Mouse (Mus musculus): Measurements from ENCODE around the gene Fkbp9. TPM values are rescaled to one million over a fixed set of nuclear protein-coding genes. Genes with fewer than 3 reads are reported as not detected.
A peak's percentile ranks its signal among the peaks of the same experiment; 100 is the strongest.

The Fkbp9 gene
- 10 to 100 TPM; 88.2 to 88.8 TPM for total RNA-seq (2021)

DNA sequence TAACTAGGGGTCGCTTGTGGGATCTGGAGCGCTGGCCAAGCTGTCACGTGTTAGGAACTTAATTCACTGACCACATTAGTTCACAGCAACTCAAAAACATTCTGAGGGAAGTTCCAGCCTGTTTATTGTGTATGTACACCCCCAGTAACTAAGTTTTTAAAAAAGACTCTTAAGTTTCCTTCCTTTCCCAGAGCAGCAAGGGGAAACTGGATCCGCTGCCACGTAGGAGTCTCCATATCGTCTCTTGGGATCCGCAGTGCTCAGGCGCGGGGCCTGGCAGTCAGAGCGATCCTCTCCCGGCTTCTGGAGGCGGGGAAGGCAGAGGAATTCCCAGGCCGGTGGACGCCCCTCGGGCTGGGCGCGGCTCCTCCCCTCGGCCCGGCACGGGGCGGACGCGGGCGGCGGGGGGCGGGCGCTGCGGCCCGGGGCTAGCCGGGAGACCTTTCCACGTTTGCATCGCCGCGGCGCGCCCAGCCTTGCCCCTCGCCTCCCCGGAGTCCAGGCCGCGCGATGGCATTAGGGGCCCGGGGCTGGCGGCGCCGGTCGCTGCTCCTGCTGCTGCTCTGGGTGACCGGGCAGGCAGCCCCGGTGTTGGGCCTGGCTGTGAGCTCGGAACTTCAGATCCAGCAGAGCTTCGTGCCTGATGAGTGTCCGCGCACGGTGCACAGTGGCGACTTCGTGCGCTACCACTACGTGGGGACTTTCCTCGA, at the start of gene Fkbp9:
TSS of gene Fkbp9 (plus strand) at position 363 of the 710 bp plus-strand sequence.
- intact Hi-C loops (cut with DNase I), result loop anchor here (1.0 to 5.0 kb wide), 2 partner anchors 34 to 90 kb away; partner anchors contain the start of genes Nt5c3 and Vmn1r4
- DNase-seq, result peak; percentile 86 to 89

DNA sequence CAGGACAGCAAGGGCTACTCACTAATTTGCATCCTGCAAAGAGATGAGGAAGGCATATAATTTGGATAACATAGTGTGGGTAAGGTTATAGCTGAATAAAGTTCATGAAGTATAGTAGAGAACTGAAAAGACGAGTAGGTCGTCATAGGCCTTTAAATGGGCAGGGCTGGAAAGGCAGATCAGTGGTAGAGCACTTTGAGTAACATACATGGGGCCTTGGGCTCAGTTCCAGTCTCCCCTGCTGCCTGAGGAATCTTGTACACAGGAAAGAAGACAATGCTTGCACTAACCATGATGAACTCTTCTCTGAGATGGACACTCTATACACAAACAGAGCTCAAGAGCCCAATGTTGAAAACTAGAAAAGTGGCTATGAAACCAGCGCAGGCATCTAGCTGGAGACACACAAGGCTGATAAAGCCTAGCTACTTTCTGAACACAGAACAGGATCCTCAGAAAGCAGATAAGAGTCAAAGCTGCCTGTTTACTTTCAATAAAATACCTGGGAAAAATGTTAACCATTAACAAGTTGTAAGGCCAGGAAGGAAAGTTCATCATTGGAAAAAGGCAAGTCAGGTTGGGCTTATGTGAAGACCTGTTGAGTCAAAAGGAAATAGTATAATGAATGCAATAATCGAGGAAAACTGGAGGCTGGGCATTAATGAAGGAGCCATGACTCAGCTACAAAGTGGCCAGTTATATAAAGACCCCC, 48.1 kb upstream of the Fkbp9 start:
- DNase-seq, result no peak
- intact Hi-C loops (cut with DNase I), result no loop called here

DNA sequence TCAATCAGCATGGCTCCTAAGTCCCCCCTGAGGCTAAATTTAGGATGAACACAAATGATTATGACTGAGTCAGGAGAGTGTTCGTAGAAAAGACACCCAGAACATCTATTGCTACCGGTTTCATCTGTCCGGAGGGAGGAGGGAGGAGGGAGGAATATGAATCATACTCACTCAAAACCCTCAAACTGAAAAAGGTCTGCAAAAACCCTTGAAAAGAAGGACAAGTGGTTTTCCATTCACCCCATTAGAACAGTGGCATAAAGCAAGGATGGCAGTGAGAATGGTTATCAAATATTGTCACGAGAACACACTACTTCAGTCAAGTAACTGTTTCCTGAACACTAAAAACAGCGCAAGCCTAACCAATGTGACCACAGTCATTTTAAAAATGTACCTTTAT, 46.8 kb upstream of the Fkbp9 start:
- no peak for DNase-seq
- intact Hi-C loops (cut with DNase I), result no loop called here

DNA sequence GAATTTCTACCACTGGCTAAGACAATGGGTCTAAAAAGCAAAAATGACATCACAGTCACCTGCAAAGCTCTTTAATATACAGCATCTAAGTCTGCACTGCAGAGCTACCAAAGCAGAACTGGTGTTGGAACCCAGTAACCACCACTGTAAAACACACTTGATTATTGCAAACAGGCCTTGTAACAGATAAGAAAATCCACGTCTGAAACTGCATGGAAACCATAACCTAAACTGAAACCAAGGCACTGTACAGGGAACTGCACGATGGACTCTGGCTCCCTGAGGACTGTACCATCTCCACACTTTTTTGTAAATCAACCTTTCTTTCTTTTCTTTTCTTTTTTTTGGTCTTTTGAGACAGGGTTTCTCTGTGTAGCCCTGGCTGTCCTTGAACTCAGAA, 44.2 kb upstream of the Fkbp9 start:
- DNase-seq, result no peak
- intact Hi-C loops (cut with DNase I), result no loop called here

DNA sequence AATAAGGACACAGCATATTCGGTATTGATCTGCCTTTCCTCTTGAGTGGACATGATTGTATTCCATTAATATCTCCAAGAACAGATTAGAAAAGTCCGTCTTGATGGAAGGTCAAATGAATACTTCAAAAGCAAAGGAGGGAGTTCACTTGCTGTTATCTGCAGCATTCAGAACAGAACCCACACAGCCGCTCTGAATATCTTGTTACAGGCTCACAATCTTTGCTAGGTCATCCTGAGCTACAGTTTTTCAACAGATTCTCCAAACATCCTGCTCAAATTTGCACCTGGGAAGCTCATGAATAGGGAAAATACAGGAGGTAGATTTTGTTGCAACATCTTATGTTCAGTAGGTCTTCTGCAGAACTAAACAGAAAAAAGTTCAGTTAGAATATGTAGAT, 42.5 kb upstream of the Fkbp9 start:
- intact Hi-C loops (cut with DNase I), result no loop called here
- no peak for DNase-seq

DNA sequence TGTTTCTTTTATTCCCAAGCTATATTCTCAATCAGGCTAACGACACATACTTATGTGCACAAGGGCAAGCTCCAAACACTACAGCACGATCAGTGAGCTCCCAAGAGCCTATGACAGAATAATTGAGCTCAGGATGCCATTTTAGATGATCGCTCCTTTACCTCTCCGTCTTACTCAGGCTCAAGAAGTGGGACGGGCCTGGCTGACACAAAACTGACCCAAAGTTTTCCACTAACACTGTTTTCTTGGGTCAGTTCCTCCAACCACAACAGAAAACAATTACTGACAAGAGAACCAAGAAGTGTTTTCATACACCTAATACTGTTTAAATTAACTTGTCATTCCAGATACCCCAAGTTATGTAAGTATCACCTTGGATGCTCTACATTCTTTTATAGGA, 37.0 kb upstream of the Fkbp9 start:
- DNase-seq, result no peak
- intact Hi-C loops (cut with DNase I), result loop anchor here (10.0 kb wide), 1 partner anchor 910 kb away; the partner anchor contains the start of gene Lancl2

DNA sequence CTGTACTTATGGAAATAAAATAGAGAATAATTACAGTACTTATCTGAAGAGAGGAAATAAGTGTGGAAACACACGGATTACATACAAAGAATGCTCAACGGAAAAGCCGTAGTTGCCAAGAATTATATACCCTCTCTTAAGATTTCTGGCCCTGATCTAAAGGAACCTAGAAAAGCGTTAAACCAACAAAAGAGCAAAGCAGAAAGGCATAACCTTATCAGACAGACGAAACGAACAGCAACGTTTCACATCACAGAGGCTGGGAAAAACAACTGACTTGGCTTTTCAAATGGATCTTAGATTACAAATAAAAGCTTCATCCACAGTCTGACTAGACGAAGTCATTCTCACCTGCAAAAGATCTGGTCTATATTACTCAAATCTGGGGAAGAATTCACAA, 35.6 kb upstream of the Fkbp9 start:
- intact Hi-C loops (cut with DNase I), result loop anchor here (2.0 to 10.0 kb wide), 2 partner anchors 81 to 909 kb away; partner anchors contain the start of genes Avl9 and Lancl2
- DNase-seq, result no peak

DNA sequence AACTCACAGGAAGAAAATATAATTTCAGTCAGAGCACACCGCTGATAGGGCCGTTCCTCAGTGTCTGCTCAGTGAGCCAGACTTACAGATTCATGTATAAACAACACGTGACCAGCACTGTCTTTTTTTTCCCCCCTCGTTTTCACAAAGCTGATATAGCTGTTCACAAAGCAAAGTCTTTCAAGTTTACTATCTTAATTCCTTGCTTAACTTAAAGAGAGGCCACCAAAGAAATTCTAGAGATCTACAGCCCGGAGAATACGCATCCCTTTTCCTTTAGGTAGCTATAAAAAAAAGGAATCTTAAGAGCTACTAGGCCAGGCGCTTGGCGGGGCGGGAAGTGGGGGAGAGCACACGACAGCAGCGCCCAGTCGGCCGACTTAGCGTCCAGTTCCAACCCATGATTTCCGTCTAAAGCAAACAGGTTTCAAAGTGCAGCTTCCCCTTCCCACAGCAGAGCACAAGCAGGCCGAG, 35.2 kb upstream of the Fkbp9 start:
- intact Hi-C loops (cut with DNase I), result loop anchor here (2.0 to 10.0 kb wide), 2 partner anchors 82 to 908 kb away; partner anchors contain the start of genes Avl9 and Lancl2
- DNase-seq, result no peak

DNA sequence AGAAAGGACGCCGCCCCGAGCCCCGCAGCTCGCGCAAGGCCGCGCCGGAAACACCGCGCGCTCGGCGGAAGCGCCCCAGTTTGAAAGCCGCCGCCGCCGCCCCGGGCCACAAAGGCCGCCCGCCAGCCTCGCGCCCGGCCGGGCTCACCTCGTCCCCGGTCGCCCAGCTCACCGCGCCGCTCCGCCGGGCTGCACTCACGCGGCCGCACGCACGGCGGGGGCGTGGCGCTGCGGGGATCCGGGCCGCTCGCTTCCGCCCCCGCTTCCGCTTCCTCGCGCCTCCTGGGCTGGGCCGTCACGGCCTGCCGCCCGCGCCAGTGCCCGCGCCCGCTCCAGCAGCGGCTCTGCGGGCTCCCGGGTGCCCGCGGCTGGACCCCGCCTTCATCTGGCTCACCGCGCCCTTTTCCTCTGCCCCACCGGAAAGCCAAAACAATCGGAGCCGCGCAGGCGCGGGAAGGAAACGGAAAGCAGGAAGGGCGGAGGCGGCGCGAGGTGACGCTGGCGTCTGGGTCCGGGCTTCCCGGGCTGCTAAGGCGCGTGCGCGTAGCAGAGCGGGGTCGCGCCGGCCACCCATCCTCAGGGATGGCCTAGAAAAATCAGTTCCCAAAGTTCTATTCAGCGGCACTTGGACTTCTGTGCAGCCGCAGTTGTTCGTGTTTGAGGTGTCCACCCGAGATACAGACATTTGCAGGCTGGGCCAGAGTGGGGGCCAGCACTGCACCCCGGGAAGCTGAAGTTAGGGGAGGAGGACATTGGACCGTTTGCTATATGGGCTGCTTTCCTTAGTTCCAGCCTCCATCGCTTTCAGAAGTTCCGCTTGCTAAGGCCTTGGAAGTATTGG, 34.3 kb upstream of the Fkbp9 start, which contains the start of gene Kbtbd2:
TSS of gene Kbtbd2 (minus strand) at position 503 of the 841 bp plus-strand sequence.
- DNase-seq, result peak; percentile 93 to 97
- intact Hi-C loops (cut with DNase I), result loop anchor here (1.0 to 10.0 kb wide), 3 partner anchors 35 to 907 kb away; partner anchors contain the start of genes Avl9, Fkbp9 and Lancl2

DNA sequence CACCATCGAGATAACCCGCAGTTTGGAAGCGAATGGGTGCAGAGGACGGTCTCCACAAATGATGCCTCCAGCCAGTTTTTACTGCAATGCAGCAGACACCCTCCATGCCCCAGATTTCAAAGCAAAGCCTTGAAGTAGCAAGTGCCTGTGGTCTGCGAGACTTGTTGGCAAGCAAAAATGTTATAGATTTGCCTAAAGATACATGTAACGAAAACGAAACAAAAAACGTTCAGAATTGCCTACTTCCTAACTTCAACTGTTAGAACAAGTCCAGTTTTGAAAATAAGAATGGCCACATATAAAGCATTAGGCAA, 33.8 kb upstream of the Fkbp9 start:
- DNase-seq, result no peak
- intact Hi-C loops (cut with DNase I), result loop anchor here (1.0 to 10.0 kb wide), 2 partner anchors 34 to 907 kb away; partner anchors contain the start of genes Fkbp9 and Lancl2

DNA sequence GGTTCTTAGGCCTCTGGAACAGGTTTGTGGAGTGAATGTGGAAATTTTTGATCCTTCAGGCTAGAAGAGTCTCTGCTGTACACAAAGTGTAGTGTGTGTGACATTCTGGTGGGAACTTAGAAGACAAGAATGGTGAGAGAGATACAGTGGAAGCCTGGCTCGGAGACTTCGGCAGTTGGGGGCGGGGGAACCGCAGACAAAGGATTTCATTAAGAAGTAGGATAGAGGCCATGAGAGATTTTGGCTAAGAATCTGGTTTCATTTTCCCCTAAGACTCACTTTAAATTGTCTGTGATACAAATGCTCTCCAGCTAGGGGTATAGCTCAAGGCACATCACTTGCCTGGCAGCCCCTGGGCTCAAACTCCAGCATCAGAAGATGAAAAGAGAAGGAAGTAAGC, 26.8 kb upstream of the Fkbp9 start:
- intact Hi-C loops (cut with DNase I), result loop anchor here (5.0 kb wide), 1 partner anchor 257 kb away; no protein-coding TSS in a partner anchor
- no peak for DNase-seq

DNA sequence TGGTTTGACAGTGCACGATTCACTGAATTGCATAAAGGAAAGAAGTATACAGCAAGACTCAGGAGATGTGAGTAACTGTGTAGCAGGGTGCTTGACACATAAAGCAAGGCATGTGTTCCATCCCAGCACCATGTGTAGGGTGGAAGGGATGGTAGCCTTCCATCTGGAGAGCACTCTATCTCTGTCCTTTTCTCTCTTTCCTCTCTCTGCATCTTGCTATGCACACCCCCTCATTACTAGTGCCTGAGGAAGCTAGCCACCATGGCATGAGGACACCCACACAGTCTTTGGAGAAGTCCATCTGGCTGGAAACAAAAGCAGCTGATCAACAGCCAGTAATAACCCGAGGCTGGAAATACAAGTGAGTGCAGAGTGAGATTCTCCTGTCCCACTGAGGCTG, 25.7 kb upstream of the Fkbp9 start:
- intact Hi-C loops (cut with DNase I), result loop anchor here (5.0 kb wide), 1 partner anchor 256 kb away; no protein-coding TSS in a partner anchor
- no peak for DNase-seq

DNA sequence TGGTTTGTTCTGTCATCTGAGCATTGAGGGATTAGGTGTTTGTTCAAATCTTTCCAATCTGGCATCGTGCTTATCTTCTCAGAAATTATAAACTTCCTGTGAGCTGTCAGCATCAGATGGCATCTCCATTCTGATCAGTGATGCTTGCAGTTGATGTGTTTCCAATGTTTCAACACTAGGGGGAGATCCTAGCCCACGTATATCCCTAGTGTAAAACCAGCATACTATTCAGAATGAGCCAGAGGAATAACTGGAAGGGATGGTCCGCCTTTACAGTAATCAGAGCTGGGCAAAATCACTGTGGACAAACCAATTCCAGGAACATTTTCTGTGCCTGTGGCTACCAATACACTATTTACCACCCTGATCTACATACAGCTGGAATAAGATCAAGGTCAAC, 23.2 kb upstream of the Fkbp9 start:
- DNase-seq, result peak; percentile 18 to 48
- intact Hi-C loops (cut with DNase I), result loop anchor here (1.0 to 5.0 kb wide), 3 partner anchors 101 to 762 kb away; no protein-coding TSS in a partner anchor

DNA sequence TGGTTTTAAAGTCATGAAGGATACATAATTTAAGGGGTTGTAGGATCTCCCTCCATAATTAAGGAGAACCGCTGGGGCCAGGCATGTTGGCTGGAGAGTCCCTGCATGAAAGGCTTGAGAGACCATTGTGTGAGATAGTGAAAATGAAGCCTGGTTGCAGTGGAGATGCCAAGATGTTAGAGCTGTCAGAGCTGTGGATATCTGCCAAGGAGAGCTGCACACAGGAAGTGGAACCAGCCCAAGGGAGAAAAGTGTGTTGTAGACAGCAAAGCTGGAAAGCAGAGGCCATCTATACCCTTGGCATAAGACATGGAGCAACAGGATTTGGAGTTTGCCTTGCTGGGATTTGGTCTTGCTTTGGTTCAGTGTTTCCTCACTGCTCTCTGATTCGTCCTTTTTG, 18.5 kb upstream of the Fkbp9 start:
- no peak for DNase-seq
- intact Hi-C loops (cut with DNase I), result no loop called here

DNA sequence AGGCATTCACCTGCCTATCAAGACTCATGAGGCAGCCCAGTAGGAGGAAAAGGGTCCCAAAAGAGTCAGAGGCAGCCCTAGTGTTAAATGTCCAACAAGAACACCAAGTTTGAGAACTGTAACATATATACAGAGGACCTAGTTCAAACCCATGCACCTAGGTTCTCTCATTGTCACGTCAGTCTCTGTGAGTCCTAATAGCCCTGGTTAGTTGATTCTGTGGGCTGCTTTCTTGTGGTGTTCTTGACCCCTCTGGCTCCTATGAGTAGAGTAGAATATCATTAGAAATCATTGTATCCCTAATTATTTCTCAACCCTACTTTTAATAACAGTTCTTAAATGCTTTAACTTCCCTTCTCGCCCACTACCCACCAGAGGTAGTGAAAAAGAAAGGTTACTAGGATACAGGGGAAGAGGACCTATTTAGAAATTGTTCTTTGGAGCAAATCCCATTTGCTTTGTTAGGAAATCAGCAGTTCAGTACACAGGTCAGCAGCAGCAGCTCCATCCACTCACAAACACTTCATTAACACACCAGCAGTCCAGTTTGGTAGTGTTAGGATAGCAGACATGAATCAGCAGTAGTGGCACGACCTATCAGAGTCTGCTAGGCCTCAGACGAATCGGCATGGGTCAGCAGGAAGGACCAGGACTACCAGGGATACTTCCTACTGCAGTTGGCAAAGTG, 13.3 kb upstream of the Fkbp9 start:
- intact Hi-C loops (cut with DNase I), result no loop called here
- DNase-seq, result no peak

DNA sequence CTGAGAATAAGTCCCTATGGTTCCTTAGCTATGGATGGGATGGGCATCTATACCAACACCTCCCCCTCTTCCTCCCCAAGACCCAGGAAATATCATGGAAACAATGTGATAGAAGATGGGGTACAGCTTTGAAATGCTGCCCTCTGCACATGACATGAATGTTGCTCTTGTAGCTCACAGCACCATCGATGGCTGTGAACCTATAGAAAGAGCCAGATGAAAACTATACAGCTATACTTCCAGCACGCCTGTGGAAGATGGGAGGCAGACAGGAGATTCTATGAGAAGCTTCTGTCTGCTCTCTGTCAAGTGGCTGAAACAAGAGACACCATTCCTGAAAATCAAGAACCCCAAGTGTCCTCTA, 12.8 kb upstream of the Fkbp9 start:
- DNase-seq, result no peak
- intact Hi-C loops (cut with DNase I), result no loop called here

DNA sequence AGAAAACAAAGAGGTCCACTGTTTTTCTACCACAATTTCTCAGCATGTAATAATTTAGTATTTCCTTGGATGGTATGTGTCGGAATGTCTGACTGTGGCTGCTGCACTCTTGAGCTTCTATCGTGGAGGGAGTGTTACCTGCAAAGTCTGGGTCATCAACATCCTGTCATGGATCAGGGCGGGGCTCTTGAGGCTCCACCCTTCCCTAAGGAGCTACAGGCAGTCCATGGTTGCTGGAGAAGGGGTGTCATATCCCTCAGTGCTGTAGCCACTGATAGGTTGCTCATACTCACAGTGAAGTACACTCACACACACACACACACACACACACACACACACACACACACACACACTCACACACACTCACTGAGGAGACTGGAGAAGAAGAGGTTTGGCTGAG, 6.2 kb upstream of the Fkbp9 start:
- intact Hi-C loops (cut with DNase I), result no loop called here
- no peak for DNase-seq

DNA sequence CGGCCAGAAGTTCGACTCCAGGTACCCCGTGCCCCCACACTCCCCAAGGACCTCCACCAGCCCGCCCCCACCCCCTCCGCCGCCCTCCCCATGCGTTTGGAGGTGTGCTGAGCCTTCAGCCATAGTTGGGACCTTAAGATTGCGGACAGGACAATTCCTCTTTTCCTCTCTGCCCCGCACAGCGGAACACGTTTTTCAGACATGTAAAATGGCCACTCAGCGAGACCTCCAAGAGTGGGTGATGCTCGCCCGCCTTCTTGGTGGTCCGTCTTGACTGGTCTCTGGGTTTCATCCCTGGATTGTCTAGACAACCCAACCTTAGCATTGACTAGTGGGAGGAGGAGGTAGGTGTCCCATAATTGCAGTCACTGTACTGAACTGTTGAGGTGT, 543 bp downstream of the Fkbp9 start:
- DNase-seq, result peak in 1 of 2 experiments; percentile 13
- intact Hi-C loops (cut with DNase I), result loop anchor here (1.0 to 5.0 kb wide), 2 partner anchors 34 to 90 kb away; partner anchors contain the start of genes Nt5c3 and Vmn1r4

DNA sequence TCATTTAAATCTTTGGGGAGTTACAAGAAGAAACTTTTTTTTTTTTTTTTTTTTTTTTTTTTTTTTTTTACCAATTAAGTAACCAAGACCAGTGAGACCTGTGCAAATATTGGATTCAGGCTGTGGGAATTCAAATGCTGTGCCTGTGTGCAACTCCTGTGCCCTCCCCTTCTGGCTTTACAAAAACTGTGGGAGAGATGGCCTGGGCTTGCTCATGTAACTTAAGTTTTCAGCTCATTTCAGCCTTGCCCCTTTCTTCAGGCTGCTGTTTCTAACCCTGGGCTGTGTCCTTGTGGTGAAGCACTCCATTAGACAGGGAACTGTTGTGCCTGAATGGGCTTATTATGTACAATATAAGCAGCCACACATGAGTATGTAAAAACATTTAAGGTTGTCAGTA, 971 bp downstream of the Fkbp9 start:
- intact Hi-C loops (cut with DNase I), result loop anchor here (1.0 to 5.0 kb wide), 2 partner anchors 35 to 89 kb away; partner anchors contain the start of genes Nt5c3 and Vmn1r4

DNA sequence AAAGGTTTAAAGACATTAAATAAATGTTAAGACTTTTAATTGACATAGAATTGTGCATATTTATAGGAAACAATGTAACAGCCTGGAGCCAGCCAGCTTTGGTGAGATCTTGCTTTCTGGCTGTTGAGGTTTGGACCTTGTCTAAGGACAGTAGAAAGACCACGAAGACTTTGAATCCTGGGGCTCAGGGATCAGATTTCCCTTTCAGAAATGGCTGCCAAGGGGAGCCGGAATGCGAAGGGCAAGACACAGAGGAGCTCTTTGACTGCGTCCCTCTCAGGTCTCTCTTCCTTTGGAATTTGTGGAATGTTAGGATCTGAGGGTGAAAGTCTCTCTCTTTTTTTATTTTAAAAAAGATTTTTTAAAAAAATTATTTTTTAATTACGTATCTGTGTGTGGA, 2.9 kb downstream of the Fkbp9 start:
- DNase-seq, result no peak
- intact Hi-C loops (cut with DNase I), result loop anchor here (5.0 kb wide), 1 partner anchor 88 kb away; the partner anchor contains the start of genes Nt5c3 and Vmn1r4

More for the DNA sequence above, 971 bp downstream of the Fkbp9 start:
- DNase-seq, result no peak
